Mouse (Mus musculus) kidney, embryonic 15.5 days (tissue): ENCODE measurements around the gene Fam122b. TPM values are rescaled to one million over a fixed set of nuclear protein-coding genes. Genes with fewer than 3 reads are reported as not detected.

ENCODE experiments used
- ATAC-seq: fragments of 200-750 bp; cut with Nextera tagmentation; replicated peaks from 2 replicates; pipeline ENCODE4 v1.8.0; 2017; ENCODE audit warnings: moderate TSS enrichment; ENCODE audit not compliant: low FRiP score
- H3K27ac ChIP-seq: fragments of 300-500 bp; sonication (generic); 2 replicates; pipeline ENCODE4 v1.5.1; 2015; ENCODE audit warnings: mild to moderate bottlenecking, inconsistent platforms
- H3K27me3 ChIP-seq: fragments of 300-500 bp; sonication (generic); 2 replicates; pipeline ENCODE4 v1.6.1; 2015; ENCODE audit warnings: inconsistent platforms
- H3K36me3 ChIP-seq: fragments of 300-500 bp; sonication (generic); 2 replicates; pipeline ENCODE4 v1.6.1; 2015; ENCODE audit warnings: inconsistent platforms
- H3K4me1 ChIP-seq: fragments of 300-500 bp; sonication (generic); 2 replicates; pipeline ENCODE4 v1.6.1; 2015; ENCODE audit warnings: inconsistent platforms
- H3K4me2 ChIP-seq: fragments of 300-500 bp; sonication (generic); 2 replicates; pipeline ENCODE4 v1.6.1; 2015; ENCODE audit warnings: moderate library complexity, mild to moderate bottlenecking, inconsistent platforms
- H3K4me3 ChIP-seq: fragments of 300-500 bp; sonication (generic); replicated peaks from 2 replicates; pipeline ENCODE4 v1.5.1; 2015; ENCODE audit warnings: mild to moderate bottlenecking, inconsistent platforms
- H3K9ac ChIP-seq: fragments of 300-500 bp; sonication (generic); 2 replicates; pipeline ENCODE4 v1.6.1; 2015; ENCODE audit warnings: mild to moderate bottlenecking, inconsistent platforms
- H3K9me3 ChIP-seq: fragments of 300-500 bp; sonication (generic); replicated peaks from 2 replicates; pipeline ENCODE4 v1.6.1; 2016; ENCODE audit warnings: inconsistent platforms
- WGBS: fragments of 180-500 bp; shearing (Covaris S2); methylation state at CpG from one replicate; pipeline ENCODE4 v1.1.7; 2015; ENCODE audit warnings: mixed read lengths; 5-methylcytosine and 5-hydroxymethylcytosine counted together
- polyA plus RNA-seq: library from polyadenylated mRNA; unstranded; fragments of >200 nt; fragmentation: Nextera tagmentation; extraction: Ambion mirVana; gene quantifications from 2 replicates; pipeline ENCODE4 v1.2.1, GENCODE M21; 2015

The Fam122b gene
- polyA plus RNA-seq, 1 experiment from 2014 or later: 10.0 TPM

GRCm38 (mm10) chrX:53231965-53232364 is 37.6 kb downstream of the Fam122b start:
- Histone ChIP-seq H3K4me2 (peak overlapping the region; percentile 55), H3K4me1 (0 out of 2 replicates have a peak, but pooled peaks cover 3% of the 10 kb centered on the region), H3K36me3 (no peaks in the 10 kb centered on the region), H3K9ac (peak overlapping the region; percentile 29; the same call in 1 of the 2 replicates), H3K4me3 (peak overlapping the region; percentile 27), H3K9me3 (no peaks in the 10 kb centered on the region), H3K27ac (peak overlapping the region; percentile 70), H3K27me3 (no peaks in the 10 kb centered on the region)
- no peak for ATAC-seq
- 26% methylated on average over 13 of the region's 13 CpGs for WGBS

- no peaks in the 10 kb centered on the region for H3K27me3 ChIP-seq
- 29% methylated on average over 6 of the region's 6 CpGs for WGBS
- peak overlapping the region; percentile 28 for H3K27ac ChIP-seq
- H3K4me3 ChIP-seq: no peak overlapping the region
- ATAC-seq: peak; percentile 43; the same call in 1 of the 2 replicates
- H3K9me3 ChIP-seq: no peaks in the 10 kb centered on the region
- H3K36me3 ChIP-seq: no peaks in the 10 kb centered on the region
- H3K4me2 ChIP-seq: no peak overlapping the region
- H3K4me1 ChIP-seq: peaks cover 7% of the 10 kb centered on the region; the same call in 1 of the 2 replicates
- no peak overlapping the region for H3K9ac ChIP-seq
Observed at GRCm38 (mm10) chrX:53224353-53224944, 45.2 kb downstream of the Fam122b start.

GRCm38 (mm10) chrX:53220855-53221254 is 48.8 kb downstream of the Fam122b start:
- Histone ChIP-seq H3K4me2 (no peak overlapping the region), H3K9me3 (no peaks in the 10 kb centered on the region), H3K36me3 (no peaks in the 10 kb centered on the region), H3K4me1 (peaks cover 7% of the 10 kb centered on the region; the same call in 1 of the 2 replicates), H3K9ac (no peak overlapping the region), H3K27ac (no peak overlapping the region), H3K4me3 (no peak overlapping the region), H3K27me3 (no peaks in the 10 kb centered on the region)
- WGBS: 81% methylated on average over 9 of the region's 9 CpGs
- no peak for ATAC-seq

- WGBS: 58% methylated on average over 7 of the region's 7 CpGs
Observed at GRCm38 (mm10) chrX:53214557-53215229, 54.9 kb downstream of the Fam122b start.

DNA sequence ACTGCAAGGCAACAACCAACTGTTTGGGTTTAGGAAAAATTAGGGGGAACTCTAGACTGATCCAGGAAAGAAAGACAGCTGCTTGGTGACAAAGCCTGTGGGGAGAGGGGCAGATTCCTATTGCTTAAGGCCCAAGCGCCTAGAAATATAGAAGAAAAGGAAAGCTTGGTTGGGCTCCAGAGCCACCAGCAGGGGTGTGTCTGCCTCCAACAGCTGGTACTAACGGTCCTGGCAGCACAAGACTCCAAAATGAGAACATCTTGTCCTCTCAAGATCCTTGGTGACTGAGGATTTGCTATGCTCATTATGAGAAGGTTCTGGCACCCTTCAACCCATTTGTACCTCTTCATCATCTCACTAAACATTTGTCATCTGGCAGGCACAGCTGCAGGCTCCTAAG is 55.8 kb downstream of the Fam122b start:
- no peak overlapping the region for H3K9ac ChIP-seq
- ATAC-seq: no peak
- 57% methylated on average over 2 of the region's 2 CpGs for WGBS
- H3K27ac ChIP-seq: peak overlapping the region; percentile 62; the same call in 1 of the 2 replicates
- H3K27me3 ChIP-seq: peaks cover 6% of the 10 kb centered on the region
- H3K36me3 ChIP-seq: no peaks in the 10 kb centered on the region
- no peaks in the 10 kb centered on the region for H3K9me3 ChIP-seq
- peaks cover 27% of the 10 kb centered on the region for H3K4me1 ChIP-seq
- no peak overlapping the region for H3K4me3 ChIP-seq
- H3K4me2 ChIP-seq: no peak overlapping the region

More at GRCm38 (mm10) chrX:53214557-53215229, 54.9 kb downstream of the Fam122b start:
- no peak for ATAC-seq
- Histone ChIP-seq H3K4me1 (peaks cover 21% of the 10 kb centered on the region), H3K36me3 (no peaks in the 10 kb centered on the region), H3K9me3 (no peaks in the 10 kb centered on the region), H3K4me3 (no peak overlapping the region), H3K9ac (no peak overlapping the region), H3K27me3 (peaks cover 6% of the 10 kb centered on the region), H3K27ac (peak overlapping the region; percentile 62; the same call in 1 of the 2 replicates), H3K4me2 (no peak overlapping the region)

DNA sequence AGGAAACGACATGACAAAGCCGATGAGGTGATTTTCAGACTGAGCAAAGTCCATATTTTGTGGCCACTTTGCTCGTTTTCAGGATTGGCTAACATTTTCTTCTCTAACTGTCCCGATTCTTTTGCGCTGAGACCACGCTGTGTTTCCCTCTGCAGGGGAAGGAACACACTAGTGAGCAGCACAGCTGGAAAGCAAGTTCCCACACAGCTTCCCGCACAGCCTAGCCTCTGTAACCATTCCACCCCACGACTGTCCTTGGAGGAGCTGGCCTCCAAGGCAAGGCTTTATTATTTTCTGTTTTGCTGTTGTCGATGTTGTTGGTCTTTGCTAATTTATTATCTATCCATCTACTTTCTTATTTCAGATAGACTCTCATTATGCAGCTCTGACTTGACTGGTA is 57.1 kb downstream of the Fam122b start:
- WGBS: 42% methylated on average over 9 of the region's 9 CpGs
- peaks cover 27% of the 10 kb centered on the region for H3K4me1 ChIP-seq
- no peaks in the 10 kb centered on the region for H3K9me3 ChIP-seq
- no peak overlapping the region for H3K4me3 ChIP-seq
- no peak overlapping the region for H3K4me2 ChIP-seq
- peak; percentile 65; the same call in 1 of the 2 replicates for ATAC-seq
- peaks cover 13% of the 10 kb centered on the region for H3K27me3 ChIP-seq
- H3K36me3 ChIP-seq: no peaks in the 10 kb centered on the region
- H3K27ac ChIP-seq: peak overlapping the region; percentile 73
- no peak overlapping the region for H3K9ac ChIP-seq

DNA sequence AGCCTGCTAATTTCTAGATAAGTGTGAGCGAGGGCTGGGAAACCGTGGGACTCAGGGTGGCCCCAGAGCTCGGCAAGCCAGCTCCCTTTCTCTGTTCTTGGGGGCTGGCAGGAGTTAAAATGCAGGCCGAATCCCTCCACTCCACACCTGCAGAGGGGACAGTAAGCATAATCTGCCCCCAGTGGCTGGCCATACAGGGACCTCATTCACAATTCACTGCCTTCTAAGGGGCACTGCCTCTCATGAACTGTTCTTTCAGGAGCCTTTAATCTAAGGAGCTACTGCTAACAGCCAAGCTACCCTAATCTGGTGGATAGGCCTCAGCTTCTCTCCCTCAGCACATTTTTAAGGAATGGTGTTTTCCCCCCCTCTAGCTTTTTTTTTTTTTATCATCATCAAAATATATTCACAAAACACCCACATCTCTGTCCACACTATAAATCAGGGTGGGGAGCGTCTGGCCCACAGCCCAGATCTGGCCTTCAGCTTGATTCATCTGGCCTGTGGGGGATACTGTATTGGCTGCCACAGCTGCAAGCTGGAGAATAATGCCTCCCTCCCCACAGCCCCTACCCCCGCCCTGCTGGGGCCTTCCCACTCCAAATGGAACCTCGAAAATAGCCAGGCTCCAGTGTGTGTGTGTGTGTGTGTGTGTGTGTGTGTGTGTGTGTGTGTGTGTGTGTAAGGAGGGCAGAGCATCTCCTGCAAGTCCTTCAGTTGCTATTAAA is 57.7 kb downstream of the Fam122b start:
- Histone ChIP-seq H3K9ac (no peak overlapping the region), H3K27me3 (peaks cover 13% of the 10 kb centered on the region), H3K4me1 (peaks cover 27% of the 10 kb centered on the region), H3K4me2 (no peak overlapping the region), H3K9me3 (no peaks in the 10 kb centered on the region), H3K4me3 (no peak overlapping the region), H3K36me3 (no peaks in the 10 kb centered on the region), H3K27ac (peak overlapping the region; percentile 87)
- ATAC-seq: peak; percentile 89
- 47% methylated on average over 7 of the region's 7 CpGs for WGBS

GRCm38 (mm10) chrX:53209431-53209830 is 60.2 kb downstream of the Fam122b start:
- WGBS: 59% methylated on average over 7 of the region's 7 CpGs
- H3K9ac ChIP-seq: no peak overlapping the region
- peaks cover 28% of the 10 kb centered on the region for H3K4me1 ChIP-seq
- H3K4me2 ChIP-seq: no peak overlapping the region
- no peak overlapping the region for H3K4me3 ChIP-seq
- no peaks in the 10 kb centered on the region for H3K9me3 ChIP-seq
- ATAC-seq: no peak
- H3K27me3 ChIP-seq: 0 out of 2 replicates have a peak, but pooled peaks cover 7% of the 10 kb centered on the region
- H3K27ac ChIP-seq: peak overlapping the region; percentile 56; the same call in 1 of the 2 replicates
- no peaks in the 10 kb centered on the region for H3K36me3 ChIP-seq

GRCm38 (mm10) chrX:53204690-53205311 is 64.8 kb downstream of the Fam122b start:
- peaks cover 9% of the 10 kb centered on the region; the same call in 1 of the 2 replicates for H3K4me1 ChIP-seq
- H3K9me3 ChIP-seq: no peaks in the 10 kb centered on the region
- no peak overlapping the region for H3K9ac ChIP-seq
- 0 out of 2 replicates have a peak, but pooled peaks cover 7% of the 10 kb centered on the region for H3K27me3 ChIP-seq
- 25% methylated on average over 3 of the region's 3 CpGs for WGBS
- ATAC-seq: peak; percentile 67
- no peak overlapping the region for H3K4me2 ChIP-seq
- H3K36me3 ChIP-seq: no peaks in the 10 kb centered on the region
- H3K4me3 ChIP-seq: no peak overlapping the region
- peak overlapping the region; percentile 66 for H3K27ac ChIP-seq

- Histone ChIP-seq H3K9ac (no peak overlapping the region), H3K36me3 (no peaks in the 10 kb centered on the region), H3K9me3 (no peaks in the 10 kb centered on the region), H3K4me1 (0 out of 2 replicates have a peak, but pooled peaks cover 3% of the 10 kb centered on the region), H3K27me3 (no peaks in the 10 kb centered on the region), H3K4me3 (no peak overlapping the region), H3K4me2 (no peak overlapping the region), H3K27ac (0 out of 2 replicates have a peak overlapping the region, but pooled peaks have one; percentile 32)
- 77% methylated on average over 5 of the region's 5 CpGs for WGBS
- ATAC-seq: no peak
Observed at GRCm38 (mm10) chrX:53201616-53202015, 68.0 kb downstream of the Fam122b start.

GRCm38 (mm10) chrX:53197681-53198080 is 71.9 kb downstream of the Fam122b start:
- whole genome bisulfite sequencing: 77% methylated on average over 4 of the region's 4 CpGs
- Histone ChIP-seq H3K27me3 (no peaks in the 10 kb centered on the region), H3K4me1 (peaks cover 5% of the 10 kb centered on the region; the same call in 1 of the 2 replicates), H3K36me3 (no peaks in the 10 kb centered on the region), H3K27ac (no peak overlapping the region), H3K4me2 (no peak overlapping the region), H3K9me3 (no peaks in the 10 kb centered on the region), H3K4me3 (no peak overlapping the region), H3K9ac (no peak overlapping the region)
- no peak for ATAC-seq
